Mouse (Mus musculus) erythroblast, embryonic 14.5 days (primary cell): ENCODE data around the gene Smc3.

Experiments used
- GATA1 ChIP-seq: IDR thresholded peaks from 2 replicates; pipeline ENCODE4 v1.6.1; 2012; ENCODE audit warnings: low read length, inconsistent platforms, mixed read lengths
- TAL1 ChIP-seq: IDR thresholded peaks from 3 replicates; pipeline ENCODE4 v1.6.1; 2012; ENCODE audit warnings: low read length, inconsistent platforms, mixed read lengths

DNA sequence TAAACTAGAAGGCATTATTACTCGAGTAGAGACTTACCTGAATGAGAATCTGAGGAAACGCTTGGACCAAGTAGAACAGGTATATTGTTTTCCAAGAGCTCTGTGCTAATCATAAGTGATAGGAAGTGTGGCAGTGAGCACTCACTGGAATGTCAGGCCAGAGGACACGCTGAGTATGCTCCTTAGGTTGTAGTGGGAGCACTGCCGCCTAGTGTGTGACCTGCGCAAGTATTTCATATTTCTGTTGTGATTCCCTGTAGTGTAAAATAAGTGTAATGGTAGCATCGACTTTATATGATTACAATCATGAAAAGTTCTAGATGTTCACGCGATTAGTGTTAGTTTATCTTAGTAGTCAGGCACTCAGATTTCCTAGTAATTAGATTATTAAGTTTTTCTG is 38.5 kb downstream of the Smc3 start:
- TF ChIP-seq GATA1, result no peak
- no peak for TF ChIP-seq TAL1
